Mouse (Mus musculus) urinary bladder, adult 2 months (tissue): ENCODE results near the gene Prrg2. TPM values are rescaled to one million over a fixed set of nuclear protein-coding genes. Genes with fewer than 3 reads are reported as not detected.
"Not testable (repeated sequence)": the region's sequence is repeated elsewhere in the genome, so short reads cannot be mapped to it uniquely, and the experiment has no call there.

Experiments
- DNase-seq: peaks from one replicate; pipeline ENCODE4 v3.0.0; 2022; ENCODE audit warnings: low spot score
- polyA plus RNA-seq: library from polyadenylated mRNA; depleted of rRNA; stranded (reverse); fragments of >200 nt; gene quantifications from 2 replicates; pipeline ENCODE4 v1.2.3, GENCODE M21; 2012

The Prrg2 gene
- polyA plus RNA-seq, 1 experiment, result 46.5 TPM

DNA sequence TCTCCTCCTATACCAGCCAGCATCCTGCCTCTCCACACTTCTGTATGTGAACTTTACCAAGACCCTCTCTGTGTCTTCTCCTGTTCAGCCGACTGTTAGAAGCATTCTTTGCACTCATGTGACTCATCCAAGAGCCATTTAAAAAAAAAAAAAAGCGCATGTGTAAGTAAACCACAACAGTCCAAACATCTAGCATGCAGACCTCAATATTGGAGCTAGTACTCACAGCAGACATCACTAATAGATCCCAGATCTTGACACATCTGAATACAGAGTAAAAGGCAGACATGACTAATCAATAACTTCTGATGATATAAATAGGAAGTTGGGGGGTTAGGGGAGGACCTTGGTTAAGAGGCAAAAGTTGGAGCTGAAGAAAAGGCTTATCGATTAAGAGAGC lies 26.8 kb downstream of the Prrg2 start:
- no peak for DNase-seq

DNA sequence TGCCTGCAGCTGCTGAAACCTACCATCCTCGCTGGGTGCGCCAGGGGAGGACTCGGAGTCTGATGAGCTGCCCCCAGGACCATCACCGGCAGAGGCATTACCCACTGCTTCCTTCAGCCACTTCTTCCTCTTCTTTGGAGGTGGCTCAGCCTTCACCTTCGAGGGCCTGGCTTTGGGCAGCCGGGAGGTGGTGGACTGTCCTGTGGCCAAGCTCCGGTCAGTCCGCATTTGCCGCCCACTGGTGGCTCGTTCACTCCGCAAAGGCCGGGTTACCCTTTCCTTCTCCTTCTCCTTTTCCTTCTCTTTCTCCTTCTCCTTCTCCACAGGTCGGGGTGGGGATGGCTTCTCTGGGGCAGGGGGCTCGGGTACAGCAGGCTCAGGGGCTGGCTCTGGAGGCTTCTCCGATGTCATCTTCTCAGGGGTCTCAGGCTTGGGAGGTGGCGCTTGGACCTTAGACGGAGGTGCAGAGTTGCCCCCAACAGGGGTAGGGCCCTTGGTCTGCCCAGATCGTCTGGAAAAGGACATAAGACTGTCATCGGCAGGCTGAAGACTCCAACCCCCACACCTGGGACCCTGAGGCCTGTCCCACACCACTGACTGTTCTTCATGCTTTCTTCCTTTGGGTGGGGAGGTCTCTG lies 28.6 kb downstream of the Prrg2 start:
- peak; percentile 18 for DNase-seq

DNA sequence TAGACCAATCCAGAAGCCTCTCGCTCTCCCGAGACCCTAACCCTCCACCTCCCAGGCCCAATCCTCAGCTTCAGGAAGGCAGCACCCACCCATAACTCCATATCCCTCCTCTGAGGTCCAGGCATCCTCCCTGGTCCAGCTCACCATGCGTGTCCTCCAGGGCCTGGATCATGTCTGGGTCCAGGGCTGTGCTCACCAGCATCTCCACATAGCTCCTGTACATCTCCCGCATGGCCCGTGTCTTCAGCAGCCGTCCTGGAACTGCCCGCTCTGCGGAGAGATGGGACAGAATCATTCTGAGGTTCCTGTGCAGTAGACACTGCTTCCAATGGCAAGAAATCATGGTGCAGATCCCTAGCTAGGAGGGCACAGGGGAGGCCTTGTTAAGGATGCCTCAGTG lies 31.6 kb downstream of the Prrg2 start:
- no peak for DNase-seq

DNA sequence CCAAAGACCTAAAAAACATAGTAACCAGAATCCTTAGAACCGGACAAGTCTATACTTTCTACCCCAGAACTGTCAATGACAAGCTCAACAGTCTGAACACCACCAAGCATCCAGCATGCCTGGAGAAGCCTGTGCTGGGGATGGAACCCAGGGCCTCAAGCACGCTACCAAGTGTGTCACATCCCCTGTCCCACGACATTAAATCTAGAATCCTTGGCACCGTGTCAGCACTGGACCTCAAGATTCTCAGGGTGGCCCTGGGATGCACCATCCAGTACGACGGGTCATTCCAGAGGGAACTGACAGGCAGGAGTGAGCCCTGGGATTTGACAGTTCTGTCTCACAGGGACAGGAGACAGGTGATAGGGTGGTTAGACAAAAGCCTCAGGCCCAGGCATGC lies 32.5 kb downstream of the Prrg2 start:
- DNase-seq, result no peak

DNA sequence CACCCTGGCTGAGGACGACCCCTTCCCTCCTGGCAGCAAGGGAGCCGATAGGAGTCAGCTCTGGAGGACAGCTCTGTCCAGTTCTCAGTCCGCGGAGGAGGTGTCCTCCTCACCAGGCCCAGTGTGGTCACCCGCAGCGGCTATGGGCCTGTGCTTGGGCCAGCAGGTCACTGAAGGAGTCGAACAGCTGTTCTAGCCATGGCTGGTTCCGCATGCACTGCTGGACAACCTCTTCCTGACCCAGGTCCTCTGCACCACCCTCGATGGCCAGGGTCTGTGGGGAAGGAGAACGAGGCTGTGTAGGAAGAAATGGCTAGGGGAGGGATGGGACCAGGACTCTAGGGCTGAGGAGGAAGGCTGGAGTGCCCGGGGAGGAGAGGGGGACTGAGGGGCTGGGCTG lies 34.1 kb downstream of the Prrg2 start:
- DNase-seq, result no peak

DNA sequence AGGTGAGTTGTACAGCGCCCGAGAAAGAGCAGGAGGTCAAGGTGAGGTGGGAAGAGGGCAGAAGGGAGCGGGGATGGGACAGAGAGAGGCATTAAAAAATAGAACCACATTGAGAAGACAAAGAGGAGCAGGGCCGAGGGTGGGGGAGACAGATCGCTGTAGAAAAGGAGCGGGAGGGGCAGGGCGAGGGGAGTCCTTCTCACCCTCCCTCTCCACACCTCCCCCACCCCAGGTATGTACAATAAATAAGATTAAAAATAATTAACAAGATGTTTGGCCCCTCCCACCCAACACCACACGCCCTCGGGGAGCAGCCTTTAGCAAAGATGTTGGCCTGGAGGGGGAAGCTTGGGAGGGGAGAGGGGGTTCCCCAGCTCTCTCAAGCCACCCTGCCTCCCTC lies 34.7 kb downstream of the Prrg2 start:
- no peak for DNase-seq

DNA sequence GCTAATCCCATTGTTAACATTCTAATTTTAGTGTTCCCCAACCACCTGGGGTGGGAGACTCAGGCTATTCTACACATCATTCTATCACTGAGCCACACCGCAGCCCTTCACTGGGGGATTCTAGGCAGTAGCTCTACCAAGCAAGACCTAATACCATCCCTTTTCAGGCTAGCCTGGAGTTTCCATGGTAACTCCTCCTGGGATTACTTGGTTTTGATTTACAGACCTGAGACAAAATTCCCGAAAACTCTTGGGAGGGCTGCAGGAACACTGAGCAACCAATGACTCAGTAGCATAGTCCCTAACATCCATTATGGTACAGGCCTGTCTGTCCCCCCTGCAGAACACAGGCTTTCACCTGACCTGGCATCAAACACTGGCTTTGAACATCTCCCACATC lies 36.2 kb downstream of the Prrg2 start:
- DNase-seq, result no peak

DNA sequence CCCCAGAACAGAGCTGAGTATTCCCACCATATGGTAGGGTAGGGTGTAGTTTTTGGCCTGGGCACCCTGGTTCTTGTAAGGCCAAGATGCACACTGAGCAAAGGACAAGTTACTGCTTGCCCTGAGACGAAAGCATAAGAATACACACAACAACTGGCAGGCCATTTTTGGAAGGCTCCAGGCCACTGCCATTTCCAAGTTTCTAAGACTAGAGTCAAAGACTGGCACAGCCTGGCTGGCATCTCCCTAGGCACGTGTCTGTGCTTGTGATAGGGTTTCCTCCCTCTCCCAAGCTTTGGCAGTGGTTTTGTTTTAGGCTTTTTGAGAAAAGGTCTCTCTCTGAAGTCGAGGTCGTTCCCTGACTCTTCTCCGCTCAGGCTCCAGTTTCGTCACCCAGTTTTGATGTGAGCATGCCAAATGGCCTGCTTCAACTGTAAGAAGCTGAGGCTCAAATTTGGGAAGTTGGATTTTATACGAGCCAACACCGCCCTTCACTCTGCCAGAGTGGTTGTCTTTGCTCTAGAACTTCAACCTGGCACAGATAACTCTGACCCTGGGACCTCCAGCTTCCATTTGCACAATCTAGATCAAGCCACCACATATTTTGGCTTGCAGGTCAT lies 36.8 kb downstream of the Prrg2 start:
- no peak for DNase-seq

DNA sequence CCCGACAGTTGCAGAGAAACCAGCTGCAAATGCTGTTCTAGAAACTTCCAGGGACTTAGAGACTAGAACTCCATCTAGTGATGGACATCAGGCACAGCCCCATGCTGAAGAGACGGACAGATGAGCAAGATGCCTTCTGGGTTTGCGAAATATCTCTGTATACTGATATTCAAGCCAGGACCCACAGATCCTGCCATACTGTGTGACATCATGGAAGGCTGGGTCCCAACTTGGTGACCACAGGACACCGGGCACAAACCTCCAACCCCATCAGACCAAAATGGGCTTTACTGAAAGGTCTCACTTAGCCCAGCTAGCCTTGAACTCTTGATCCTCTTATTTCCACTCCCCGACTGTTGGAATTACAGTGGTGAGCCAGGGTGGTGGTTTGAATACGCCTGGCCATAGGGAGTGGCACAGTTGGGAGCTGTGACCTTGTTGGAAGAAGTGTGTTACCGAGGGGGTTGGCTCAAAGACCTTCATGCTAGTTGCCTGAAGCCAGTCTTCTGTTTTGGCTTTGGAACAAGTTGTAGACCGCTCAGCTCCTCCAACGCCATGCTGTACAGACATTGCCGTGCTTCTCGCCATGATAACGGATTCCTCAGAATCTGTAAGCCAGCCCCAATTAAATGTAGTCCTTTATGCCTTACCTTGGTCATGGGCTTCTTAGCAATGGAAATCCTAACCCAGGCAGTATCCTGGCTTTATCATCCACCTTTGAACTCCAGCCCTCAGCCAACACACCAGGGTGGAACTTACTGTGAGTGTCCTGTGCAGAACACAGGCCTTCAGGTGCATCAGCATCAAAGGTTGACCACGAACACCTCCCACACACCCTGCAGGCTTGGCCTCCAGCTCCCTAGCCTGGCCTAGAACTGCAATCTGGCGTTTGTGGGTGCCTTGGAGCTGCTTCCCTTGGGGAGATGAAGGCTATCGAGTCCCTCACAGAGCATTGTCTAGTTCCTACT lies 37.9 kb downstream of the Prrg2 start:
- DNase-seq, result no peak

DNA sequence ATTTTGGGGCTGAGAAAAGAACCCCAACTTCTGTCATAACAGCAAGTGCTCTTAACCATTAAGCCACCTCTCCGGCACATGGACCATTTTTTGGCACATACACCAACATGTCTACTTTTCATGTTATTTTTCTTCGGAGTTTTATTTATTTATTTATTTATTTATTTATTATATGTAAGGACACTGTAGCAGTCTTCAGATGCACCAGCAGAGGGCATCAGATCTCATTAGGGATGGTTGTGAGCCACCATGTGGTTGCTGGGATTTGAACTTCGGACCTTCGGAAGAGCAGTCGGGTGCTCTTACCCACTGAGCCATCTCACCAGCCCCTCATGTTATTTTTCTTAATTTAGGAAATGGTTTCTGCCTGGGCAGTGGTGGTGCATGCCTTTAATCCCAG lies 38.8 kb downstream of the Prrg2 start:
- not testable (repeated sequence) for DNase-seq

DNA sequence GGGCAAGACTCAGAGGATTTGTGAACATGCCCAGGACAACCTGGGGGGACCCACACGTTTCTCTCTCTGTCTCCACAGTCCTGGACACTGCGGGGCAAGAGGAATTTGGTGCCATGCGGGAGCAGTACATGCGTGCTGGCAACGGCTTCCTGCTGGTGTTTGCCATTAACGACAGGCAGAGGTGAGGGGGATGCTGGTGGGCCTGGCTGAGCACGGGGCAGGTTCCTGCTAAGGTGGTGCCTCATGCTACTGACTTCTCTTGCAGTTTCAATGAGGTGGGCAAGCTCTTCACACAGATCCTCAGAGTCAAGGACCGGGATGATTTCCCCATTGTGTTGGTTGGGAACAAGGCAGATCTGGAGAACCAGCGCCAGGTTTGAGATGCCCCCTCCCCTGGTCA lies 42.3 kb downstream of the Prrg2 start:
- DNase-seq, result no peak

DNA sequence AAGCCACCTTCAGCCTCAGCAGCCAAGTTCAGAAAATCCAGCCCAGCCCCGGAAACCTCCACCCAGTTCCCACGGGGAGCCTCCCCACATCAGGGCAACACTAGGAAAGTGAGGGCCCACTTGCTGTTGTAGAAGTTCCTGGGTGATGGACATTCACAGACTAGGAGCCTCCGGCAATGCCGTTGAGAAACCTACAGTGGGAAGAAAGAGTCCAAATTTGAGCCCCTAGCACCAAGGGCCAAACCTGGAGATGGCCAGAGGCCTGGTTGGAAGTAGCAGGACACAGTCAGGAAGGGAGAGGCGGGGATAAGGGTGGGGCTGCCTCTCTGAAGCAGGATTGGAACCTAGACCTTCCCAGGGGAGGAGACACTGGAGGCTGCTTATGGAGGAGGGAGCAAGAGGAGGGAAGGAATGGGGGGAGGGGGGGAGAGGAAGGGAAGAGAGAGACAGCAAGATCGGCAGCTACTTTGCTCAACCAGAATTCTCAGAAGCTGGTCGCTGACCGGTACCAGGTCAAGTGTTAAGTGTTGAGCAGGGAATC lies 43.4 kb downstream of the Prrg2 start:
- peak; percentile 49 for DNase-seq

DNA sequence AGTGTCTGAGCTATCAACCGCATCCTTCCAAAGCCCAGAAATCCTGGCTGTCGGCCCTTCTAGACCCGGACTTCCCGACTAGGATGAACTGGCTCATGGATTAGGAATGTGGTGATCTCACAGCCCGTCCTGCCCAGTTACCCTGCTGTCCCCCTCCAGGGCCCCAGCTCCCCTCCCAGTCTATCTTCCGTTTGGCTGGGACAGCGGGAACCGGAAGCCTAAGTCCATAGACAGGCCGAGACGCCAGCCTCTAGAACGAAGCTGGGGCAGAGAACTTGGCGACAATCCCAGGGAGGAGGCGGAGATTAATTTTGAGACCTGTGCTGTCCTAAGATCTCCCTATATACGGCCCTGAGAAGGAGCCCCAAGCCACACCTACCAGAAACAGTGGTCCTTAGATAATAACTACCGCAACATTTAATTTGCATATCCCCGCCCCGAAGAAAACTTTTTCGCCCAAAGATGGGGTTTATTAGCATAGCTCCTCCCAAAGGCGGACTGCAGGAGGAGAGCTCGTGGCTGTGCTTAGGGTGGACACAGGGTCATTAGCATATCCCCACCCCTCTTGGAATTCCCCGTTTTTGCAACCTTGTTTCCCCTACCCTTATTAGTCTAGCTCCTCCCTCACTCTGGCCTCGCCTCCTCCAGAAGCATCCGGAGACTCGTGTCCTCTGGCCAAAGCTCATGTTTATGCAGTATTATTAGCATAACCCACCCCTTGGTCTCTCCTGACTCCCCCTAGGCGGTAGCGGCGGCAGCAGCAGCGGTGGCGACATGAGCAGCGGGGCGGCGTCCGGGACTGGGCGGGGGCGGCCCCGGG lies 45.0 kb downstream of the Prrg2 start, which contains the start of gene Rras:
Gene Rras (plus strand): TSS at position 720 of the 820 bp plus-strand sequence.
- peak; percentile 82 for DNase-seq

DNA sequence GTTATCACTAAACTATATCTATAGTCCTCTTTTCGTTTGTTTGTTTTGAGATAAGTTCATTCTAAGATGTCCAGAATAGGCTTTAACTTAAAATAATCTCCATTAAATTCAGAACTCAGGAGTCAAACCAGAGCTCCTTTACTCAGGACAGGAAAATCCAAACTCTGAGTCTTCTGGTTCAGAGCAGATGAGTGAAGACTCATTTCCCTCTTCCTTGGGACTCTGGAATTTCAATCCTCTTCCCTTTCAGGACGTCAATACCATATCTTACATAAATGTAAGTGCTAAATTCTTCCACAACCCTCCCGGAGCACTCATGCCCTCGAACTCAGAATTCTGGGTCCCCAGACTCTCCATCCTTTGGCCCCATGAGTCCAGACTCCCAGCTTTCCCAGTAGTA lies 45.7 kb downstream of the Prrg2 start:
- DNase-seq, result no peak

DNA sequence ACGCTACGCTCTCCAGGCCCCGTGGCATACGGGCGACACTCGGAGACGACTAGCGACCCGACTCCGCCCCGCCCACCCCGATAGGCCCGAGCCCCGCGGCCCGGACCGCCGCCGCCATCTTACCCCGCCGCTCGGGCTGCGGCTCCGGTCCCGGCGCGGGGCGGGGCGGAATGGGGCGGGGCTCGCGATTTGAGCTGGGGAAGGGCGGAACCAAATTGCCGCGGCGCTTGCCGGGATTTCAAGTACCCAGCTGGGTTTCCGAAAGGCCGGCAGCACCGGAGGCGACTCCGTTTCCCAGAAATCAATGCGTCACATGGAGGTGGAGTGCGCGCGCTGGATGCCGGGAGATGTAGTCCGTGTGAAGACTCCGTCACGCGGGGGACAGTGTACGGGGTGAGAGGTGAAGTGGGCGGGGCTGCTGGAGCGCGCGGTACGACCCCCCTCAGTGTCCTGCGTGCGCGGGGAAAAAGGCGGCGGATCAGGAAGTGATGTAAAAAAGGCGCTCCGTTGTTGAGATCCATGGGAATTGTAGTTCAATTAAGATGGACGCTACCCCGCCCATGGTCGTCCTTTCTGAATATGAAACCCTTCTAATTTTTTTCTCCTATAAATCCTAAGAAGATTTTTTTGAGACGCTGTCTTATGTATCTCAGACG lies 46.4 kb downstream of the Prrg2 start, which contains the start of gene Scaf1:
Gene Scaf1 (minus strand): TSS at position 407 of the 656 bp plus-strand sequence.
- peak; percentile 95 for DNase-seq

DNA sequence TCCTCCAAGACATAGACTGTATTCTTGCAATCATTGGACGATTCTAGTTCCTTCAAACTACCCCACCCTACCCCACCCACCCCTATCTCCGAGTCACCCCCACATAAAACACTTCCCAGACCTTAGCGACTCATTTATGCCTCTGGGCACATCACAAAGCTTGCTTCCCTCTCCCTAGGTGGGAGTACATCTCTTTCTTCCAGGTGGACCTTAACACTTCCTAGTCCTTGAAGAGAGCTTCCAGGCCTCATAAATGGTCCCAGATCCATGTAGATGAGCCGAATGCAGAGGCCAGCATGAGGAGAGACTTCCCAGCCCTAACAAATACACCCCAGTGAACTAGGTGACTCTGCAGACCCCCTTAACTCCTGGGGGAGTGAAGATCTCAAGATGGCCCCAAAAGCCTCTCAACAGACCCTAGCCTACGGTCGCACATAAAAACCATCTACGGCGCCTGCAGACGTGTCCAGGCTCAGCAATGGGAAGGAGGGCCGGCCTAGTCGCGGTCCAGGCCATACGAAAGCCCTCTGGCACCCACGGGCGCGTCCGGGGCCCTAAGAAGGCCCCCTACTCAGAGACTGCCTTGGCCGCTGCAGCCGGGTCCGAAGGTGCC lies 47.0 kb downstream of the Prrg2 start:
- no peak for DNase-seq

DNA sequence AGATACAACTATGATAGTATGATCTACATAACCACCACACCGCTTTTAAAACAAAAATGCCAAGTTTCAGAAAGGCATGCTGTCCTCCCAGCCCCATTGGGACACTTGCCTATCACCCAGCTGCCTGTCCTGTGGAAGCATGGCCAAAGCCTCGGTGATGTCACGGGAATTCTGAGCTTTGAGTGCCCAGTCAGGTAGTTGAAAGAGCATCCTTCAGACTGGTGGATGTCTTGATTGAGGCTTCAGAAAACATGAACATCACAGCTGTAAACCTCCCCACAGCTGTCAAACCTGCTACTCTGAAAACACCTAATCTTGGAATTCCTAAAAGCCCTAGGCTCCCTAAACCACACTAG lies 48.4 kb downstream of the Prrg2 start:
- no peak for DNase-seq

DNA sequence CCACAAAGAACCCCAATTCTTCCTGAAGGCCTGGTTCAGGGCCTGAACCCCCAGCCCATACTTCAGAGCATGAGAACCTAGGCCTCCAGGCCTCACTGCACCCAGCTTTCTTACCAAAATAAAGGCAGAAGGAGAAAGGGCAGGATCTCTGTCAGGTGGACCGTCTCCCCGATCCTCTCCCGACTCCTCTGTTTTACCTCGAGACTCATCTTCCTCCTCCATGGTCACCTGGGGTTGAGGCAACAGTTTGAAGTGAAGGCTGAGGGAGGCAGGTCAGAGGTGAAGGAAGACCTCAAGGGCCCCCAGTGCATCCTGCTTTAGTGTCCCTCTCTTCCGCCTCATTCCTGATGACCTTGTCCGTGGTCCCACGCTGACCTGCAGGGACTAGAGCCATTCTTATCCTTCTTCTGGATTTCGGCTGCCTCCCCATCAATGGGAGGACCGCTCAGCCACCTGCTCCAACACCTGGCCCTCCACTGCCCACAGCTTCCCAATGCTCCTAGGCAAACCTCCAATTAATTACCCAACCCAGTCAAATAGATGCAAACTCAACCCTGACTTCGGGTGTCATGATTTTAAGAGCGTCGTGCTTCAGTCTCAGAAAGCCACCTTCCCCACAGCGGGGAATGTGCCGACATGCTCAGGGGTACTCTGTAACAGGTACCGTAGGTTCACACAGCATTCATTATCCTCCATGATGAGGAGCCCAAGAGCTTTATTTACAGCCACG lies 48.9 kb downstream of the Prrg2 start:
- DNase-seq, result no peak

DNA sequence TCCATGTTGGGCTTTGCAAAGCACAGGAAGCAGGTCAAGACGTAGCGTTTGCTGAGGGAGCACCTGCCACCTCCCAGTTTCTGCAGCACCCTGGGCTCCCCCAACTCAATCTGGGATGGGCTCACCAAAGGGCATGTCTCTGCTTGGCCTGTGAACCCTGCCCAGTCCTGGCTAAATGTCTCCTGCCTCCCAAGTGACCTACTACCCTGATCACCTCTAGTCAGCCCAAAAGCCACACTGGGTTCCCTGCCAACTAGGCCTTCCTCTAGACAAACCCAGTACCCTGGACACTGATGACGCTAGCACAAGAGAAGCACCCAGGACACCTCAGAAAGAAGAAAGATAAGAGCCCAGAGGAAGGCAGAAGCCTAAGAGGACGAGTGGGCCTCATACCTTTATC lies 49.7 kb downstream of the Prrg2 start:
- DNase-seq, result no peak

DNA sequence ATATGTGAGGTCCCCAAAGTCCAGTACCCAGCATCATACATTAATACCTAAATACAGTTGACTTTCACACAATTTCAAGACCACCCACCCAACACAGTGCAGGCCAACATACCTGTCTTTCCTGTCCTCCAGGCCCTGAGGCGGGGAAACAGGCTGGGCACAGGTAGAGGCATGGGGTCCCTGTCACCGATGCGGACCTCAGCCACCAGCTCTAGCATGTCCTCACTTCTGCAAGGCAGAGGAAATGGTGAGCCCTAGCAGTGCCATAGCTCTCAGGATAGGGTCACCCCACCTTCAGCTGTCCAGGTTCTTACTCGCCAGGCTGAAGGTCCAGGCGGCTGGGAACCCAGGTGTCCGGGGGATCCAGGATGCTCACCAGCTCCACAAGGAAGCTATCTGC lies 50.5 kb downstream of the Prrg2 start:
- DNase-seq, result no peak
